Mouse (Mus musculus): ENCODE measurements around the gene Hjurp.

GRCm38 (mm10) chr1:88275698-88276523, 1.5 kb downstream of the Hjurp start:
- TF ChIP-seq POLR2A (IDR thresholded peaks at IDR 0.05; ENCODE audit: low read depth, low read length) (no peak), CTCF (conservative IDR thresholded peaks at IDR 0.05; ENCODE audit: insufficient read depth, insufficient read length, low read depth, low read length) (no peak)

Data from kidney, adult 2 months (tissue).